Mouse (Mus musculus) adrenal gland, postnatal 36 days (tissue): ENCODE results near the gene Gm21882. TPM values are rescaled to one million over a fixed set of nuclear protein-coding genes. Genes with fewer than 3 reads are reported as not detected.
"Not testable (repeated sequence)": the region's sequence is repeated elsewhere in the genome, so short reads cannot be mapped to it uniquely, and the experiment has no call there.

ENCODE experiments used
- DNase-seq, 2 experiments: peaks; one replicate each; pipeline ENCODE4 v3.0.0; 2021; ENCODE audit warnings: mixed read lengths in 1 of 2
- long read RNA-seq, 2 experiments: library from polyadenylated mRNA; stranded (forward); transcript quantifications; one replicate each; pipeline ENCODE4 v2.0.0; 2021; ENCODE audit warnings: borderline sequencing depth in 2 of 2
- total RNA-seq, 2 experiments: library from RNA; stranded (reverse); gene quantifications; 2 replicates each; pipeline ENCODE4 v1.2.3; 2021

Gene Gm21882
- not detected for total RNA-seq
- long read RNA-seq, experiment 1 = 0 reads
- long read RNA-seq, experiment 2 = 0 reads

- not testable (repeated sequence) for DNase-seq
Observed at GRCm38 (mm10) chrY:40381423-40381822, at the start of gene Gm21882. Gm21882 (minus strand) TSS chrY:40381523.

Other genes starting within 250 kb of the Gm21882 start
- not detected for gene Gm21865, start 64.6 kb downstream of the Gm21882 start, total RNA-seq